Mouse (Mus musculus): ENCODE measurements around the gene Vstm5. TPM values are rescaled to one million over a fixed set of nuclear protein-coding genes. Genes with fewer than 3 reads are reported as not detected.
"Not testable (repeated sequence)": the region's sequence is repeated elsewhere in the genome, so short reads cannot be mapped to it uniquely, and the experiment has no call there.

Gene Vstm5
- polyA plus RNA-seq, 1 experiment, result 2.1 TPM

GRCm38 (mm10) chr9:15285443-15285842 is 46.6 kb downstream of the Vstm5 start:
- WGBS, result 79% methylated on average over 3 of the region's 3 CpGs
- TF ChIP-seq POLR2A (IDR thresholded peaks at IDR 0.05; ENCODE audit: borderline replicate concordance, extremely low read depth, low read depth, low read length) (no peak), CTCF (IDR thresholded peaks at IDR 0.05; ENCODE audit: insufficient read depth, low read length) (peak; percentile 23; the same call in 1 of the 2 replicates)
- Histone ChIP-seq H3K4me1 (ENCODE audit: control insufficient read depth, insufficient read depth, low read length) (no peaks in the 10 kb centered on the region; the same call in 1 of the 2 replicates), H3K4me3 (replicated peaks; ENCODE audit: extremely low read depth, low read depth, low read length) (no peak overlapping the region)
- no peak for DNase-seq

GRCm38 (mm10) chr9:15287846-15288245 is 49.0 kb downstream of the Vstm5 start:
- Histone ChIP-seq H3K4me3 (replicated peaks; ENCODE audit: extremely low read depth, low read depth, low read length) (no peak overlapping the region), H3K4me1 (ENCODE audit: control insufficient read depth, insufficient read depth, low read length) (no peaks in the 10 kb centered on the region)
- DNase-seq, result no peak
- WGBS, result 68% methylated on average over 6 of the region's 6 CpGs
- TF ChIP-seq POLR2A (IDR thresholded peaks at IDR 0.05; ENCODE audit: borderline replicate concordance, extremely low read depth, low read depth, low read length), result no peak

- WGBS, result 91% methylated on average over 3 of the region's 3 CpGs
- DNase-seq, result no peak
- no peak overlapping the region for H3K4me3 ChIP-seq (replicated peaks; ENCODE audit: extremely low read depth, low read depth, low read length)
- no peak for TF ChIP-seq POLR2A (IDR thresholded peaks at IDR 0.05; ENCODE audit: borderline replicate concordance, extremely low read depth, low read depth, low read length)
- TF ChIP-seq CTCF (IDR thresholded peaks at IDR 0.05; ENCODE audit: insufficient read depth, low read length), result no peak
- H3K4me1 ChIP-seq (ENCODE audit: control insufficient read depth, insufficient read depth, low read length), result no peaks in the 10 kb centered on the region
These were observed 49.6 kb downstream of the Vstm5 start for GRCm38 (mm10) chr9:15288402-15288801.

GRCm38 (mm10) chr9:15289251-15289650 is 50.4 kb downstream of the Vstm5 start:
- no peaks in the 10 kb centered on the region for H3K4me1 ChIP-seq (ENCODE audit: control insufficient read depth, insufficient read depth, low read length)
- no peak overlapping the region for H3K4me3 ChIP-seq (replicated peaks; ENCODE audit: extremely low read depth, low read depth, low read length)
- no peak for TF ChIP-seq POLR2A (IDR thresholded peaks at IDR 0.05; ENCODE audit: borderline replicate concordance, extremely low read depth, low read depth, low read length)
- no peak for TF ChIP-seq CTCF (IDR thresholded peaks at IDR 0.05; ENCODE audit: insufficient read depth, low read length)
- 66% methylated on average over 6 of the region's 6 CpGs for WGBS
- no peak for DNase-seq

- WGBS, result 89% methylated on average over 7 of the region's 7 CpGs
- TF ChIP-seq CTCF (IDR thresholded peaks at IDR 0.05; ENCODE audit: insufficient read depth, low read length), result no peak
- no peak for TF ChIP-seq POLR2A (IDR thresholded peaks at IDR 0.05; ENCODE audit: borderline replicate concordance, extremely low read depth, low read depth, low read length)
- H3K4me3 ChIP-seq (replicated peaks; ENCODE audit: extremely low read depth, low read depth, low read length), result no peak overlapping the region
These were observed 58.3 kb downstream of the Vstm5 start for GRCm38 (mm10) chr9:15297112-15297511.

GRCm38 (mm10) chr9:15298451-15298850 is 59.6 kb downstream of the Vstm5 start:
- Histone ChIP-seq H3K4me3 (replicated peaks; ENCODE audit: extremely low read depth, low read depth, low read length) (no peak overlapping the region), H3K4me1 (ENCODE audit: control insufficient read depth, insufficient read depth, low read length) (peaks cover 8% of the 10 kb centered on the region)
- TF ChIP-seq POLR2A (IDR thresholded peaks at IDR 0.05; ENCODE audit: borderline replicate concordance, extremely low read depth, low read depth, low read length) (no peak), CTCF (IDR thresholded peaks at IDR 0.05; ENCODE audit: insufficient read depth, low read length) (no peak)
- 47% methylated on average over 2 of the region's 2 CpGs for WGBS
- no peak for DNase-seq

More at GRCm38 (mm10) chr9:15297112-15297511, 58.3 kb downstream of the Vstm5 start:
- no peak for DNase-seq
- peaks cover 8% of the 10 kb centered on the region for H3K4me1 ChIP-seq (ENCODE audit: control insufficient read depth, insufficient read depth, low read length)

DNA sequence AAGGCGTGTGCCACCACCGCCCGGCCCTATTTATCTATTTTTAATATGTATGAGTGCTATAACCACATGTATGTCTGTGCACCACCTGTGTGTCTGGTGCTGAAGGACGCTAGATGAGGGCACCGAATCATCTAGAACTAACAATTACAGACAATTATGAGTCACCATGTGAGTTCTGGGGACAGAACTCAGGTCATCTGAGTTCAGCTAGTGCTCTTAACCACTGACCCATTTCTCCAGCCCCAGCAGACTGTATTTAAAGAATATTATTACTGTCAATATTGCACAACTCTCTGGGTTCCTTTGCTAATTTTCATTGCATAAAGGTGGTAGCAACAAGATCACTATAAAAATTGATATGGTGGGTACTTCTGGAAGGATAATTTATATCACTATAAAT is 61.2 kb downstream of the Vstm5 start:
- WGBS, result 83% methylated on average over 5 of the region's 5 CpGs
- no peak for DNase-seq
- Histone ChIP-seq H3K4me1 (ENCODE audit: control insufficient read depth, insufficient read depth, low read length) (peaks cover 8% of the 10 kb centered on the region), H3K4me3 (replicated peaks; ENCODE audit: extremely low read depth, low read depth, low read length) (no peak overlapping the region)
- TF ChIP-seq CTCF (IDR thresholded peaks at IDR 0.05; ENCODE audit: insufficient read depth, low read length), result no peak
- no peak for TF ChIP-seq POLR2A (IDR thresholded peaks at IDR 0.05; ENCODE audit: borderline replicate concordance, extremely low read depth, low read depth, low read length)

- peak; percentile 34 for DNase-seq
- Histone ChIP-seq H3K4me3 (replicated peaks; ENCODE audit: extremely low read depth, low read depth, low read length) (peak overlapping the region; percentile 28), H3K4me1 (ENCODE audit: control insufficient read depth, insufficient read depth, low read length) (peaks cover 8% of the 10 kb centered on the region)
- WGBS, result 11% methylated on average over 6 of the region's 6 CpGs
- peak; percentile 34; the same call in 1 of the 2 replicates for TF ChIP-seq POLR2A (IDR thresholded peaks at IDR 0.05; ENCODE audit: borderline replicate concordance, extremely low read depth, low read depth, low read length)
- TF ChIP-seq CTCF (IDR thresholded peaks at IDR 0.05; ENCODE audit: insufficient read depth, low read length), result no peak
These were observed 62.6 kb downstream of the Vstm5 start for GRCm38 (mm10) chr9:15301399-15301798.

DNA sequence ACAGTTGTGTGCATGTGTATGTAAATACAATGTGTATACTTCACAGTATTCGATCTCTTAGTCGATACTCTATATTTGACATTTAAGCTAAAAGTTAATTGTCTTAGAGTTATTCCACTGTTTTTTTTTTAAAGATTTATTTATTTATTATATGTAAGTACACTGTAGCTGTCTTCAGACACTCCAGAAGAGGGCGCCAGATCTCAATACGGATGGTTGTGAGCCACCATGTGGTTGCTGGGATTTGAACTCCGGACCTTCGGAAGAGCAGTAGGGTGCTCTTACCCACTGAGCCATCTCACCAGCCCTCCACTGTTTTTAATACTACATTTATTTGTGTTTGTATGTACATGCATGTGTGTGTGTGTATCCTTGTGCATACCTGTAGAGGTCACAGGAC is 63.2 kb downstream of the Vstm5 start:
- not testable (repeated sequence) for DNase-seq; H3K4me3 ChIP-seq (replicated peaks; ENCODE audit: extremely low read depth, low read depth, low read length)
- peaks cover 11% of the 10 kb centered on the region for H3K4me1 ChIP-seq (ENCODE audit: control insufficient read depth, insufficient read depth, low read length)
- 76% methylated on average over 6 of the region's 6 CpGs for WGBS

- no peak for DNase-seq
- TF ChIP-seq POLR2A (IDR thresholded peaks at IDR 0.05; ENCODE audit: borderline replicate concordance, extremely low read depth, low read depth, low read length) (no peak), CTCF (IDR thresholded peaks at IDR 0.05; ENCODE audit: insufficient read depth, low read length) (no peak)
- no peak overlapping the region for H3K4me3 ChIP-seq (replicated peaks; ENCODE audit: extremely low read depth, low read depth, low read length)
- H3K4me1 ChIP-seq (ENCODE audit: control insufficient read depth, insufficient read depth, low read length), result peaks cover 15% of the 10 kb centered on the region
- 70% methylated on average over 2 of the region's 2 CpGs for WGBS
These were observed 64.0 kb downstream of the Vstm5 start for GRCm38 (mm10) chr9:15302881-15303280.
